Mouse (Mus musculus) ES-Bruce4 (cell line): ENCODE measurements at regions not wholly inside any gene's neighbourhood (a gene's known extent, or its start where the extent isn't known, plus 50 kb on each side); places are given as distances from the start of the nearest gene placed in this dataset.
A peak's percentile ranks its signal among the peaks of the same experiment; 100 is the strongest.

Experiments
- H3K27ac ChIP-seq: 2 replicates; pipeline ENCODE4 v1.5.1; 2012; ENCODE audit warnings: low read length, inconsistent platforms; ENCODE audit not compliant: insufficient read depth
- H3K27me3 ChIP-seq: 2 replicates; pipeline ENCODE4 v1.6.1; 2012; ENCODE audit warnings: mild to moderate bottlenecking, low read length, inconsistent platforms; ENCODE audit not compliant: control insufficient read depth, poor library complexity, insufficient read depth, severe bottlenecking
- H3K36me3 ChIP-seq: 2 replicates; pipeline ENCODE4 v1.6.1; 2012; ENCODE audit warnings: inconsistent platforms, mild to moderate bottlenecking, low read length, moderate library complexity; ENCODE audit not compliant: control insufficient read depth, poor library complexity, insufficient read depth, severe bottlenecking
- H3K4me1 ChIP-seq: one replicate; pipeline ENCODE4 v1.8.1; 2011; ENCODE audit warnings: low read length; ENCODE audit not compliant: control insufficient read depth, insufficient read depth
- H3K4me3 ChIP-seq: 2 replicates; pipeline ENCODE4 v1.5.1; 2011; ENCODE audit warnings: low read depth, mild to moderate bottlenecking, low read length
- H3K9ac ChIP-seq: 2 replicates; pipeline ENCODE4 v1.6.1; 2012; ENCODE audit warnings: low read depth, mild to moderate bottlenecking, inconsistent platforms; ENCODE audit not compliant: poor library complexity, severe bottlenecking
- H3K9me3 ChIP-seq: replicated peaks from 2 replicates; pipeline ENCODE4 v1.6.1; 2012; ENCODE audit warnings: mild to moderate bottlenecking, low read length, inconsistent platforms; ENCODE audit not compliant: control insufficient read depth, poor library complexity, insufficient read depth, severe bottlenecking
- CTCF ChIP-seq: IDR thresholded peaks from one replicate; pipeline ENCODE4 v1.8.1; 2011; ENCODE audit warnings: low read depth, low read length
- EP300 ChIP-seq: IDR thresholded peaks from 2 replicates; pipeline ENCODE4 v1.6.1; 2011; ENCODE audit warnings: low read depth, low read length; ENCODE audit not compliant: insufficient read depth
- POLR2A ChIP-seq: IDR thresholded peaks from one replicate; pipeline ENCODE4 v1.8.1; 2011; ENCODE audit warnings: low read length; ENCODE audit not compliant: insufficient read depth

DNA sequence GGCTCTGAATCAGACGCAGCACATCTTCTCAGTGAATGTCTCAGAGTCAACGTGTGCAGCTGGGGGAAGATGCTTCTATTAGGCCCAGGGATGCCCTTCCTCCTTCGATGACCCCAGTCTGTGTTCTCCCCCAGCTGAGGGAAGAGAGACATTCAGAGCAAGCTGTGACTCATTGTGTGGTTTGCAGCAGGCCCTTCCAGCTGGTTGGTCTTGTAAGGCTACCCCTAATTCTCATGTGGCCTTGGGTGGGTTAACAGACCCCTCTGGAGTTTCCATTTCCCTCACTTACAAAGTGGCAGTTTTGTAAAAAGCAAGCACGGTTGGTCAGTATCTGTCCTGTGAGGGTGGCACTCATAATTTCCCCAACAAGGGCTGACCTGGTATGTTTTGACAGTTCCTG lies 127.8 kb upstream of the Zfp217 start:
- no peak for TF ChIP-seq POLR2A
- TF ChIP-seq CTCF: no peak
- no peak for TF ChIP-seq EP300
- H3K27me3 ChIP-seq: no peaks in the 10 kb centered on the region

DNA sequence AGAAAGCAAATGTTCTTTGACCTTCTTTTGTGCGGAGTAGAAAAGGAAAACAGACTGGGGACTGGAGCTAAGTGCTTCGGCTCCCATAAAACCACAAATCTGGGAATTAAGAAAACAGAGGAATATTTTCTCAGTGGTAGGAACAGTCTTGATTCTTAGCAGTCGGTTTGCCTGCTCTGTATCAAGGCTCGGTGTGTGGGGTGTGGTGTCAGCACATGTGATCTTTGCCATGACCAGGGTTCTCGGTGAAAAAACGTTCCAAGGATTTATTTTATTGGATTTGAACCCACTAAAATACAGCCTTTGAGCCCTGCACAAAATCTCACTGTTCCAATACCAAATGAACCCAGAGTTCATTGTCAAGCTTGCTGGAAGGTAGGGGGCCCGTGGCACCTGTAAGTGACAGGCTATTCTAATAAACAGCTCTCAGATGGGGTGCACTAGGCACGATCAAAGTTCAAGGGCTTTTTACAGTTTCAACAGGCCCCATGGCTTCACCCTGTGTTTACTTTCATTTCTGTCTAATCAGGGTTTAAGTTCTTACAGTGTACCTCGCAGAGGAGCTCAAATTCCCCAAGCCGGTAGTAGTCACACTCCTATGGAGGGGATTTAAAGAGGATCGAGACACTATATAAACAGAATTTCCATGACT lies 122.1 kb upstream of the Zfp217 start:
- TF ChIP-seq CTCF: no peak
- no peak for TF ChIP-seq EP300
- no peak for TF ChIP-seq POLR2A
- no peaks in the 10 kb centered on the region for H3K36me3 ChIP-seq
- no peaks in the 10 kb centered on the region for H3K27me3 ChIP-seq
- no peak overlapping the region for H3K27ac ChIP-seq
- H3K9me3 ChIP-seq: no peaks in the 10 kb centered on the region
- H3K4me1 ChIP-seq: no peaks in the 10 kb centered on the region
- no peak overlapping the region for H3K9ac ChIP-seq
- no peak overlapping the region for H3K4me3 ChIP-seq

More for the DNA sequence above, 127.8 kb upstream of the Zfp217 start:
- no peaks in the 10 kb centered on the region for H3K36me3 ChIP-seq
- H3K4me3 ChIP-seq: no peak overlapping the region
- no peaks in the 10 kb centered on the region for H3K9me3 ChIP-seq
- H3K27ac ChIP-seq: no peak overlapping the region
- no peak overlapping the region for H3K9ac ChIP-seq
- H3K4me1 ChIP-seq: no peaks in the 10 kb centered on the region

- H3K27ac ChIP-seq: no peak overlapping the region
- H3K4me1 ChIP-seq: no peaks in the 10 kb centered on the region
- no peaks in the 10 kb centered on the region for H3K36me3 ChIP-seq
- H3K9ac ChIP-seq: no peak overlapping the region
- no peak for TF ChIP-seq POLR2A
- no peaks in the 10 kb centered on the region for H3K9me3 ChIP-seq
- no peaks in the 10 kb centered on the region for H3K27me3 ChIP-seq
- H3K4me3 ChIP-seq: no peak overlapping the region
These were observed 120.2 kb upstream of the Zfp217 start for GRCm38 (mm10) chr2:170268080-170268479.

DNA sequence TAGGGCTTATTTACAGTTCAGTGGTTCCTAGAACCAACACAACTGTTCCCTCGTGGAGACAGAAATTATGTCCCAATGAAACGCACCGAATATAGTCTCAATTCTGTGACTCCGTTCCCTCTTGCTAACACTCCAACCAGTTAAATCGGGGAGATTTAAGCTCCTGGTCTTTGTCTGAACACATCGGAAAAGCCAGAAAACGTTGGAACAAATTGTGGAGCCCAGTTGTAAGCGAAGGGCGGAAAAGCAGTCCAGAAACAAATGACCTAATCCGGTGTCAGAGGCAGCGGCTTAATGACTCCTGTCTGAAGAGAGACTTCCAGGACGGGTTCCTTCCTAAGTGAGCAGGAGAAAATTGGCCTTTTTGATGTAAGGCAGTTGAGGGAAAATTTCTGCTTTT lies 119.2 kb upstream of the Zfp217 start:
- no peak for TF ChIP-seq EP300
- no peak for TF ChIP-seq POLR2A
- TF ChIP-seq CTCF: no peak
- Histone ChIP-seq H3K4me3 (0 out of 2 replicates have a peak overlapping the region, but pooled peaks have one; percentile 18), H3K9ac (peak overlapping the region; percentile 67), H3K36me3 (no peaks in the 10 kb centered on the region), H3K9me3 (no peaks in the 10 kb centered on the region), H3K4me1 (no peaks in the 10 kb centered on the region), H3K27ac (peak overlapping the region; percentile 68), H3K27me3 (no peaks in the 10 kb centered on the region)

DNA sequence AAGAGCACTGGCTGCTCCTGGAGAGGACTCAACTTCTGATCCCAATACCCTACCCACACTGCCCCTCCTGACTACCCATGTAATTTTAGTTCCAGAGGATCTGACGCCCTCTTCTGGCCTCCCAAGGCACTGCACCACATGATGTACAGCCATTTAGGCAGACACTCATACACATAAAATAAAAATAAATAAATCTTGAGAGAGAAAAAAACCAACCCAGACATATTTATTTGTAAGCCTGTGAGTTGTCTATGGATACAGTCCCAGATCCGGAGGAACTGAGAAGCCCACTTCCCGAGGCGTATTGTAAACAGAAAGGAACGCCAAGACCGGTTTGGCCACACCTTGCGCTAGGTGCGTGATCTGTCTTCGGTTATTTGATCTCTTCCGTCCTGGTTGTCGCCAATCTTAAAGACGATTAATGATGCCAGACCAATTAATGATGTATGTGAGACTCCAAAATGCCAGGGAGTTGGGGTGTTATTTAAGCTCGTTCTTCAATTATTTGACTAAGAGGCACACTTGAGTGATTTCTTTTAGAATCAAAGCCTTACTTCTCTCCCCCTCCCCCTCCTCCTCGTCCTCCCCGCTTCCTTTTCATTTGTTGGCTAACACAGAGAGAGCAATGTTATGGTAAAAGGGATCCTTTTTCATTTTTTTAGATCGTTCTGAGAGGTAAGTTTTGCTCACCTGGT lies 118.7 kb upstream of the Zfp217 start:
- TF ChIP-seq EP300 (0 out of 2 replicates have a peak, but pooled peaks have one; percentile 29), POLR2A (no peak), CTCF (peak; percentile 60)
- Histone ChIP-seq H3K4me3 (peak overlapping the region; percentile 17; the same call in 1 of the 2 replicates), H3K4me1 (no peaks in the 10 kb centered on the region), H3K36me3 (no peaks in the 10 kb centered on the region), H3K27me3 (no peaks in the 10 kb centered on the region), H3K9me3 (no peaks in the 10 kb centered on the region), H3K27ac (peak overlapping the region; percentile 68), H3K9ac (peak overlapping the region; percentile 67)

DNA sequence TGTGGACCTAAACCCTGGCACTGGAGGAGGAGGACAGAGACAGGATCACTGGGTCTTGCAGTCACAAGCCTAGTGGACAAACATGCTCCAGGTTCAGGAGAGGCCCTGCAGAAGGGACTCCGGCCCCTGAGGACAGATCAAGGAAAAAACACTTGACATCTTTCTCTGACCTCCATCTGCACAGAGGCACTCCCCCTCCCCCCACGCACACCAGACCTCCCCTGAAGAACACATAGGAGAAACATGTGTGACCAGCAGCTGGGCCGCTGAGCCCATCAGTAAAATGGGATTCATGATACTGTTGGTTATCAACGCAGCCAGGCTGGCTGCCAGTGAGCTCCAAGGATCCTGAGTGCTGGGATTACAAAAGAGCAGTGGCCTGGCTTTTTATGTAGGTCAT lies 115.7 kb upstream of the Zfp217 start:
- Histone ChIP-seq H3K9me3 (no peaks in the 10 kb centered on the region), H3K27ac (no peak overlapping the region), H3K4me1 (no peaks in the 10 kb centered on the region), H3K27me3 (no peaks in the 10 kb centered on the region), H3K9ac (no peak overlapping the region), H3K4me3 (no peak overlapping the region), H3K36me3 (no peaks in the 10 kb centered on the region)
- TF ChIP-seq POLR2A (no peak), EP300 (no peak), CTCF (no peak)
